Mouse (Mus musculus) myocyte (in vitro differentiated cells): ENCODE data around the gene Rev3l.

Experiments
- CEBPB ChIP-seq: IDR thresholded peaks from 2 replicates; pipeline ENCODE4 v1.6.1; 2011; ENCODE audit warnings: mild to moderate bottlenecking, moderate library complexity; ENCODE audit not compliant: poor library complexity, insufficient read depth, severe bottlenecking
- E2F4 ChIP-seq: IDR thresholded peaks from one replicate; pipeline ENCODE4 v1.6.1; 2011; ENCODE audit warnings: mild to moderate bottlenecking, control low read depth, moderate library complexity; ENCODE audit not compliant: insufficient read depth
- MAX ChIP-seq: IDR thresholded peaks from one replicate; pipeline ENCODE4 v1.6.1; 2011; ENCODE audit warnings: low read depth, mild to moderate bottlenecking, control low read depth
- MYOG ChIP-seq, 3 experiments: IDR thresholded peaks; one replicate each; pipeline ENCODE4 v1.6.1; 2011; ENCODE audit warnings: control low read depth in 2 of 3, low read depth in 2 of 3, mild to moderate bottlenecking in 2 of 3; ENCODE audit not compliant: insufficient read length in 2 of 3, control insufficient read depth in 1 of 3, insufficient read depth in 1 of 3
- POLR2A ChIP-seq: IDR thresholded peaks from one replicate; pipeline ENCODE4 v1.6.1; 2011; ENCODE audit warnings: low read depth, mild to moderate bottlenecking, control low read depth, moderate library complexity; ENCODE audit not compliant: insufficient read length
- POLR2AphosphoS2 ChIP-seq: IDR thresholded peaks from one replicate; pipeline ENCODE4 v1.6.1; 2011; ENCODE audit warnings: low read depth, control low read depth; ENCODE audit not compliant: insufficient read length
- REST ChIP-seq: IDR thresholded peaks from one replicate; pipeline ENCODE4 v1.6.1; 2011; ENCODE audit warnings: mild to moderate bottlenecking, control low read depth, moderate library complexity; ENCODE audit not compliant: insufficient read depth, insufficient read length
- TCF12 ChIP-seq: IDR thresholded peaks from one replicate; pipeline ENCODE4 v1.6.1; 2011; ENCODE audit warnings: mild to moderate bottlenecking, control low read depth; ENCODE audit not compliant: poor library complexity, insufficient read depth, severe bottlenecking
- USF1 ChIP-seq: IDR thresholded peaks from one replicate; pipeline ENCODE4 v1.6.1; 2011; ENCODE audit warnings: low read depth, mild to moderate bottlenecking, control low read depth, moderate library complexity

- TF ChIP-seq CEBPB (no peak), POLR2A (peak; percentile 62), E2F4 (no peak), MAX (no peak), MYOG (IDR thresholded peaks at IDR 0.05; ENCODE audit: control insufficient read depth in 1 of 3, insufficient read depth in 1 of 3, insufficient read length in 2 of 3, low read depth in 2 of 3) (no peak), POLR2AphosphoS2 (peak; percentile 68), REST (no peak), TCF12 (no peak), USF1 (no peak)
Observed at GRCm38 (mm10) chr10:39730976-39731735, 762 bp upstream of the Rev3l start.
